Mouse (Mus musculus): ENCODE measurements around the gene Fndc11.
"Not testable (repeated sequence)": the region's sequence is repeated elsewhere in the genome, so short reads cannot be mapped to it uniquely, and the experiment has no call there.

The Fndc11 gene

GRCm38 (mm10) chr2:181219538-181220216 lies at the start of gene Fndc11:
Fndc11 (plus strand) TSS chr2:181220013.
- peak; percentile 68 to 72 for DNase-seq (ENCODE audit: low spot score in 2 of 2)

DNA sequence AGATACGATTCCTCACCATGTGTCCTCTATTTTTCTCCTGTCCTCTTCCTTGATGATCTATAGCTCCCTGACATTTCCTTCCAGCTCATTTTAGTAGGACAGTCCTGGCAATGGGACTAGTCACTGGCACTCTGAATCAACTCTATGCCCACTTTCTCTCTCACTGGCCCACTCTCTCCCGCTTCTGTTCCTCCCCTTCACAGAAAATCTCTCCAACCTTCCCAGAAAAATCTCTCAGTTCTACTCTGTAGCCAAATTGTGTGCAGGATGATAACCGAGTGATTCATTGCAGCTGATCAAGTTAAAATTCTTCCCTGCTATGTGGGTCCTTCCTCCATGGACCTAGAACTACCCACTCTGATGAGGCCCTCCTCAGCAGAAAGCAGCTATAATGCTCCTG lies 45.2 kb upstream of the Fndc11 start:
- no peak for DNase-seq (ENCODE audit: low spot score in 2 of 2)

- DNase-seq (ENCODE audit: low spot score in 2 of 2): no peak
Observed at GRCm38 (mm10) chr2:181178015-181178414, 41.8 kb upstream of the Fndc11 start.

- no peak for DNase-seq (ENCODE audit: low spot score in 2 of 2)
Observed at GRCm38 (mm10) chr2:181178471-181178870, 41.3 kb upstream of the Fndc11 start.

DNA sequence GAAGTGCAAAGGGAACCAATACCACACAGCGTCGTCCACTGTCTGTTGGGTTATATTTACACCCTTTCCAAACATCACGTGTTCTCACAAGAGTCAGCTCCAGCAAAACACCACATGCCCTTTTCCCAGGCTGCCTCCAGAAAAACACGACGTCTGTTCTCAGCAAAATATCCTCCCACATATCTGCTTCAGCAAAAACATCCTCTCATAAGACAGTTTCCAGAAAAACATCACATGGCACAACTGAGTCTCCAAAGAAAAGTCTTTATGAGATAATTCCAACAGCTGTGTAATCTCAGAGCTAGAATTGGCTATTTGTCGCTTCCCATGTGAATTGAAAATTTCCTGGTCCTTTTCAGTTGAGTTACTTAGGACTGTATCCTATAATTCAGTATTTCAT lies 38.9 kb upstream of the Fndc11 start:
- no peak for DNase-seq (ENCODE audit: low spot score in 2 of 2)

- peak; percentile 91 to 93 for DNase-seq (ENCODE audit: low spot score in 2 of 2)
Observed at GRCm38 (mm10) chr2:181186635-181187034, 33.2 kb upstream of the Fndc11 start.

DNA sequence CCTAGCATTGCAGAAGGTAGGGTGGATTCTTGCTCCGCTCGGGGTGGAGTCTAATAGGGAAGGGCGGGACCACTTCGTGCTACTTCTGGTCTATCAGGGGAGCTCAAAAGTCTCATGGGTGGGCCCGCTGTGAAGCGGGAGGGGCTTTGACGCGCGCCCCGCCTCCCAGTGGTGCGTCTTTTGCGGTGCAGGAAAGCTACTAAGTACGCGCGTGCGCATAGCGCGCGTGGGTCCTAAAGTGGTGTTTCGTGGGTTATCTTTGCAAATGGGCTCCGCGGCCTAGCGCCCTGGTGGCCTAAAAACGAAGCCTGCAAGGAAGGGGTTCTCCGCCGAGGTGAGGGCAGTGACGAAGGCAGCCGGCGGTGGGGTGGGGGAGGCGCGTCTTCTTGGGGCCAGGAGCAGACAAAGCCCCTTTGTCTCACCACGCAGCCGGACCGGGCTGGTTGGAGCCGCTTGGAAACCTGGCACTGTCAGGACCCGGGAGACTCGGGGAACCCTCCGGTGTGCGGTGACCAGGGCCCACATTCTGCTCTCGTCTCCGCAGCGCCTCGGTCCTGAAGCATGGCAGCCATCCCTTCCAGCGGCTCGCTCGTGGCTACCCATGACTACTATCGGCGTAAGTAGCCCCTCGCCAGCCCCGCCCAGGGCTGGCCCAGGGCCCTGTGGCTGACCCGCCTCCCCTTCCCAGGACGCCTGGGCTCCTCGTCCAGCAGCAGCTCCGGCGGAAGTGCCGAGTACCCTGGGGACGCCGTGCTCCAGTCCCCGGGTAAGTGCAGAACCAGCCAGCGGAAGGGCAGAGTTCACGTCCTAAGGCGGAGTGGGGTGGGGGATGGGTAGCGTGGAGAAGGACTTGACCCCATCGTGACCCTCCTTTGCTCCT lies 32.5 kb upstream of the Fndc11 start, which contains the start of gene Ppdpf:
TSS of gene Ppdpf (plus strand) at position 127 of the 880 bp plus-strand sequence.
- DNase-seq (ENCODE audit: low spot score in 2 of 2): peak; percentile 95 to 96

GRCm38 (mm10) chr2:181188681-181189080 lies 31.1 kb upstream of the Fndc11 start:
- no peak for DNase-seq (ENCODE audit: low spot score in 2 of 2)

GRCm38 (mm10) chr2:181189321-181189720 lies 30.5 kb upstream of the Fndc11 start:
- DNase-seq (ENCODE audit: low spot score in 2 of 2): no peak

DNA sequence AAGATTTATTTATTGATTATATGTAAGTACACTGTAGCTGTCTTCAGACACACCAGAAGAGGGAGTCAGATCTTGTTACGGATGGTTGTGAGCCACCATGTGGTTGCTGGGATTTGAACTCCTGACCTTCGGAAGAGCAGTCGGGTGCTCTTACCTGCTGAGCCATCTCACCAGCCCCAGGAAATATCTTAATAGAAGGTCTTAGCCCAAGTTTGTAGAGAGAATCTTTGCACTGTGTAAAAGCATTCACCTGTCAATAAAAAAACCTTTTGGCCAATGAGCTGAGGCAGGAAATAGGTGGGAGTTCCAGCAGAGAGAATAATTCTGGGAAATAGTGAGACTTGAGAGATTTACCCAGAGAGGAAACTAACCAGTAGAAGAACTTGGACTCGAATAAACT lies 28.4 kb upstream of the Fndc11 start:
- DNase-seq (ENCODE audit: low spot score in 2 of 2): not testable (repeated sequence)

- DNase-seq (ENCODE audit: low spot score in 2 of 2): no peak
Observed at GRCm38 (mm10) chr2:181191936-181192335, 27.9 kb upstream of the Fndc11 start.

- no peak for DNase-seq (ENCODE audit: low spot score in 2 of 2)
Observed at GRCm38 (mm10) chr2:181193044-181193443, 26.8 kb upstream of the Fndc11 start.

DNA sequence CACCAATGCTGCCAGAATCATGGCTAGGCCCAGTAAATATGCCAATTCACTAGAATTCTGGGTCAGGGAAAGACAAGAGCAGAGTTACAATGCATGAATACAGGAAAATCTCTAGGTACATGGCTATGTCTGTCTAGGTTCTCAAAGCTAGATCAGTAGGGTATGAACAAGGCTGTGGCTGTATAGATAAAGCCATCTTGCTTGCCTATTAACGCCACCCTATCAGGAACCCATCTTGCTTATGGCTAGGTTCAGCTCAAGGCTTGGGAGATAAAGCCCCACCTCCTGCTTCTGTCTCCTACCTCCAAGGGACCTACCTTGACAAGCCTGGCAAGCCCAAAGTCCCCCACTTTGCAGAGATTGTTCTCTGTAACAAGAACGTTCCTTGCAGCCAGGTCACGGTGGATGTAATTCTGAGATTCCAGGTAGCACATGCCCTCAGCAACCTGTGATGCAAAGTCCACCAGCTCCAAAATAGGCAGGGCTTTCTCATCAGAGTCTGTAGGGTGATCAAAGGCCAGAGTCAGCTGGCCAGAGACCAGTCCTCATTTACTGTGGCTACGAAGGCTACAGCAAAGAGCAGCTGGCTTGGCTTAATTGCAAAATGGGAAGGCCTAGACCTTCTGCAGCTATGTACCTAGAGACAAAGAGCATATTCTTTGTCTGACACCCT lies 23.0 kb upstream of the Fndc11 start:
- DNase-seq (ENCODE audit: low spot score in 2 of 2): no peak

DNA sequence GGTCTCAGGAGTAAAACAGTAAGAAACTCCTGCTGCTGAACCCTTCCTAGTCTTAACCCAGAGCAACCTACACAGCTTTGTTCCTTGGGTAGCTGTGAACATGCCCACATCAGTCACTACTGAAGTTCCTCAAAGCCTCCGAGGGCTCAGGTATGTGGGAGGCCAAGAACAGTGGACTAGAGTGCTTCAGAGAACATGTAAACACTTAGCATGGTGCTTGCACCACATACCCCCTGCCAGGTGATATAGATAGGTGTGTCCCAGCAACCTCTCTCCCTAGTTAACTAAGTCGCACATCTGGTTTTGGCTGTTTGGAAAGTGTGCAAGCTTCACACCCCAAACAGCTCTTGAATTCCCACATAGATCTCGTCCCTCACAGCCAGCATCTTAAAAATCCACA lies 18.2 kb upstream of the Fndc11 start:
- DNase-seq (ENCODE audit: low spot score in 2 of 2): no peak

- no peak for DNase-seq (ENCODE audit: low spot score in 2 of 2)
Observed at GRCm38 (mm10) chr2:181202422-181202821, 17.4 kb upstream of the Fndc11 start, which contains the start of gene Ptk6. Ptk6 (minus strand) TSS chr2:181202789.

GRCm38 (mm10) chr2:181202886-181203285 lies 16.9 kb upstream of the Fndc11 start:
- DNase-seq (ENCODE audit: low spot score in 2 of 2): no peak

- DNase-seq (ENCODE audit: low spot score in 2 of 2): no peak
Observed at GRCm38 (mm10) chr2:181205678-181206077, 14.1 kb upstream of the Fndc11 start.

DNA sequence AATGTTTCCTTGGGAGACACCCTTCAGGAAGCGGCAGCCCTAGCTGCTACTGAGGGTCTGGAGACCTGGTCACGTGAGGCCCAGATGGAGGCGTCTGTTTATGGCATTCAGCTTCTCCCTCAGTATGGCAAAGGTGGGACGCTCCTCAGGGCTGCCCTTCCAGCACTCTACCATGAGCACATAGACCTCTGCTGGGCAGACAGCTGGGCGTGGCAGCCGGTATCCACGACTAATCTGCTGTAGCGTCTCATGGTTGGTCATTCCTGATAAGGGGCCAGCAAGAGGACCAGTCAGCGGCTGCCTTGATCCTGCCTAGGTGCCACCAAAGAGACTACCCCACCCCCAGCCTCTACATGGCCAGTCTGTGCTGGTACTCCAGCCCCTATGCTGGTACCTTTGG lies 13.7 kb upstream of the Fndc11 start:
- DNase-seq (ENCODE audit: low spot score in 2 of 2): no peak

DNA sequence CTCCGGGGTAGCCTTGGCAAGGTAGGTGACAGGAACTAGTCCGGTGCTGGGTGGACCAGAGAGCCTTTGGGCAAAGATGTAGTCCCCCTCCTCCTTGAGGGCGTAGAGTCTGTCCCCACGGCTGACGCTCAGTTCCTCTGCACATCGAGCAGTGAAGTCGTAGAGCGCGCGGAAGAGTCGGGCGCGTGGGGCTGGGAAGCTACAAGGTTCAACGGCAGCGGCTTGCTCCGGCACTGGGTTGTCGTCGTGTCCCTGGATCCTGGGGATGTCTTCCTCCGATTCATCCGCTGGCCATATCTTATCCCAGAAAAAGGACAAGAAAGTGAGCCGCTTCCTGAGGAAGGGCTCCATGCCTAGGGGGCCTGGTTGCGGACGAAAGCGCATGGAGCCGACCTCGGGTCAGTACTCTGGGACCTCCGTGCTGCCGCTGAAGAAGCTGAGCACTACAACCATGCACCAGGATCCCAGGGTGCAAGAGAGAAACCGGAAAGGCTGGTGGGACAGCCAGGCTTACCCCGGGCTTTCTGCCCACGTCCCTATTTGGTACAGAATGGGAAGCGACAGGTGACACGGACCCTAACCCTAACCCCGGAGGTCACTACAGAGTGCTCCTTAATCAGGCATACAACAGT lies 7.3 kb upstream of the Fndc11 start:
- no peak for DNase-seq (ENCODE audit: low spot score in 2 of 2)

DNA sequence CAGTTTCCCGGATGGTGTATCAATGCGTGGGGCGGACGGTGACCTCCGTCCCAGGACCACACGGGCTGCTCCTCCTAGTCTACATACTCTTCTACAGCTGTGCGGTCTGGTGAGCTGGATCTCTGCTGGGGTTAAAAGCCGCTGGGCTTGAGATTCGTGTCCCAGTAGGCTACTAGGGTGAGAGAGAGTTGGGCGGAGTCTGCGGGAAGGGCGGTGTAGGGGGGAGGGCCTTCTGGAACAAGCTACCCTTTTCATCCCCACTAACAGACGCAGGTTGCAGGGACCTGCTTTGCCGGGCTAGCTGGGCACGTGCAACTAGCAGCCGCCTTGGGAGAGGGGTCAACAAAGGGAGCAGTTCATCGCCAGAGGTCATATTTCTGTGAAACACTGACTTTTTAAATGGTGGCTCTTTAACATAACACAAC lies 6.8 kb upstream of the Fndc11 start, which contains the start of gene Srms:
TSS of gene Srms (minus strand) at position 165 of the 425 bp plus-strand sequence.
- DNase-seq (ENCODE audit: low spot score in 2 of 2): no peak

DNA sequence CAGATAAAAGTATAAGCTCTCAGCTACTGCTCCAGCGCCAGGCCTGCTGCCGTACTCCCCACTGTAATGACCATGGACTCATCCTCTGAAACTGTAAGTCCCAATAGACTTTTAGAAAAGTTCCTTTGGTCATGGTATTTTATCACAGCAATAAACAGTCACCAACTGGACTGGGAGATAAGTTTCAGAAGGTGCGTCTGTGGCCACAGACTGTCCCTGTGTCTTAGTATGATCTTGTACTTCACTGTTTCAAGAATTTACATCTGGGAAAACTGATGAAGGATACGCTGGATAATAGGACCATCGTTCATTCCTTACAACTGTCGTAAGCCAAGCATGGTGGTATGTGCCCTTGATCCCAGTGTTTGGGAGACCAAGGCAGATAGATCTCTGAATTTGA lies 3.8 kb upstream of the Fndc11 start:
- no peak for DNase-seq (ENCODE audit: low spot score in 2 of 2)
